Mouse (Mus musculus): ENCODE measurements around the gene Cela3b.

GRCm38 (mm10) chr4:137469845-137470692, 39.7 kb upstream of the Cela3b start:
- TF ChIP-seq CTCF (IDR thresholded peaks at IDR 0.05; ENCODE audit: low read depth): no peak; the same call in 1 of the 2 replicates
- no peak for TF ChIP-seq EP300 (IDR thresholded peaks at IDR 0.05; ENCODE audit: low read depth)
